Mouse (Mus musculus) gastrocnemius, adult 18-20 months (tissue): ENCODE measurements at regions not wholly inside any gene's neighbourhood (a gene's known extent, or its start where the extent isn't known, plus 50 kb on each side); places are given as distances from the start of the nearest gene placed in this dataset.
"Not testable (repeated sequence)": the region's sequence is repeated elsewhere in the genome, so short reads cannot be mapped to it uniquely, and the experiment has no call there.

Experiments
- DNase-seq: peaks from one replicate; pipeline ENCODE4 v3.0.0; 2021; ENCODE audit warnings: low spot score

- no peak for DNase-seq
Observed at GRCm38 (mm10) chr4:114296380-114296779, 110.1 kb upstream of the Trabd2b start.

- DNase-seq = not testable (repeated sequence)
Observed at GRCm38 (mm10) chr4:114298517-114298916, 108.0 kb upstream of the Trabd2b start.

- peak; percentile 8 for DNase-seq
Observed at GRCm38 (mm10) chr4:114300390-114301012, 106.0 kb upstream of the Trabd2b start.

GRCm38 (mm10) chr4:114304654-114305053 lies 101.9 kb upstream of the Trabd2b start:
- no peak for DNase-seq

GRCm38 (mm10) chr4:114307491-114307890 lies 99.0 kb upstream of the Trabd2b start:
- no peak for DNase-seq

- no peak for DNase-seq
Observed at GRCm38 (mm10) chr4:114308518-114308917, 98.0 kb upstream of the Trabd2b start.

GRCm38 (mm10) chr4:114315051-114315450 lies 91.5 kb upstream of the Trabd2b start:
- DNase-seq = no peak

GRCm38 (mm10) chr4:114315556-114315955 lies 91.0 kb upstream of the Trabd2b start:
- DNase-seq = no peak

- no peak for DNase-seq
Observed at GRCm38 (mm10) chr4:114317076-114317475, 89.4 kb upstream of the Trabd2b start.

- no peak for DNase-seq
Observed at GRCm38 (mm10) chr4:114320076-114320475, 86.4 kb upstream of the Trabd2b start.

GRCm38 (mm10) chr4:114321516-114322339 lies 84.8 kb upstream of the Trabd2b start:
- DNase-seq = no peak

- no peak for DNase-seq
Observed at GRCm38 (mm10) chr4:114329978-114330377, 76.5 kb upstream of the Trabd2b start.

- DNase-seq = no peak
Observed at GRCm38 (mm10) chr4:114331161-114331560, 75.4 kb upstream of the Trabd2b start.

GRCm38 (mm10) chr4:114334850-114335249 lies 71.7 kb upstream of the Trabd2b start:
- no peak for DNase-seq

GRCm38 (mm10) chr4:114336029-114336746 lies 70.3 kb upstream of the Trabd2b start:
- no peak for DNase-seq

GRCm38 (mm10) chr4:114336747-114337090 lies 69.8 kb upstream of the Trabd2b start:
- DNase-seq = no peak

GRCm38 (mm10) chr4:114339793-114340192 lies 66.7 kb upstream of the Trabd2b start:
- DNase-seq = no peak

GRCm38 (mm10) chr4:114345154-114345553 lies 61.4 kb upstream of the Trabd2b start:
- no peak for DNase-seq

GRCm38 (mm10) chr4:114346068-114346747 lies 60.3 kb upstream of the Trabd2b start:
- DNase-seq = peak; percentile 21

- no peak for DNase-seq
Observed at GRCm38 (mm10) chr4:114346884-114347283, 59.6 kb upstream of the Trabd2b start.

- no peak for DNase-seq
Observed at GRCm38 (mm10) chr4:114349601-114350000, 56.9 kb upstream of the Trabd2b start.

- DNase-seq = no peak
Observed at GRCm38 (mm10) chr4:114351282-114351681, 55.2 kb upstream of the Trabd2b start.
